Mouse (Mus musculus) gastrocnemius, postnatal 4 days (tissue): ENCODE measurements around the gene Sit1. TPM values are rescaled to one million over a fixed set of nuclear protein-coding genes. Genes with fewer than 3 reads are reported as not detected.
"Not testable (repeated sequence)": the region's sequence is repeated elsewhere in the genome, so short reads cannot be mapped to it uniquely, and the experiment has no call there.

Experiments used
- DNase-seq, 2 experiments: peaks; one replicate each; pipeline ENCODE4 v3.0.0; 2021 to 2022; ENCODE audit warnings: low spot score in 2 of 2, mixed read lengths in 2 of 2
- total RNA-seq, 2 experiments: library from RNA; stranded (reverse); gene quantifications; 2 replicates each; pipeline ENCODE4 v1.2.3; 2021

The Sit1 gene
- total RNA-seq, 2 experiments from 2014 or later, result not detected

GRCm38 (mm10) chr4:43499407-43500333 is 16.1 kb upstream of the Sit1 start, which contains the start of gene Arhgef39:
TSS of gene Arhgef39 (minus strand) at chr4:43499695.
- peak; percentile 69 to 85 for DNase-seq

GRCm38 (mm10) chr4:43498983-43499382 is 15.4 kb upstream of the Sit1 start:
- no peak for DNase-seq

- DNase-seq, result no peak
These were observed 14.4 kb upstream of the Sit1 start for GRCm38 (mm10) chr4:43497946-43498345.

- no peak for DNase-seq
These were observed 13.9 kb upstream of the Sit1 start for GRCm38 (mm10) chr4:43497405-43497804.

GRCm38 (mm10) chr4:43496587-43496986 is 13.1 kb upstream of the Sit1 start:
- DNase-seq, result no peak

- DNase-seq, result no peak
These were observed 10.3 kb upstream of the Sit1 start for GRCm38 (mm10) chr4:43493846-43494240.

- DNase-seq, result peak; percentile 94 to 96
These were observed 9.8 kb upstream of the Sit1 start for GRCm38 (mm10) chr4:43493186-43493845.

- peak; percentile 72 to 86 for DNase-seq
These were observed 9.3 kb upstream of the Sit1 start, which contains the start of gene Ccdc107 for GRCm38 (mm10) chr4:43492821-43493185. TSS of gene Ccdc107 (plus strand) at chr4:43492900.

GRCm38 (mm10) chr4:43492101-43492820 is 8.7 kb upstream of the Sit1 start:
- DNase-seq, result no peak

GRCm38 (mm10) chr4:43490801-43491200 is 7.3 kb upstream of the Sit1 start:
- DNase-seq, result no peak

- no peak for DNase-seq
These were observed 6.1 kb upstream of the Sit1 start for GRCm38 (mm10) chr4:43489611-43490010.

GRCm38 (mm10) chr4:43485666-43486065 is 2.1 kb upstream of the Sit1 start:
- not testable (repeated sequence) for DNase-seq

GRCm38 (mm10) chr4:43482591-43482990 is 943 bp downstream of the Sit1 start:
- DNase-seq, result peak in 1 of 2 experiments; percentile 10

GRCm38 (mm10) chr4:43481894-43482456 is 1.6 kb downstream of the Sit1 start:
- no peak for DNase-seq

- DNase-seq, result no peak
These were observed 2.5 kb downstream of the Sit1 start for GRCm38 (mm10) chr4:43480985-43481384.

GRCm38 (mm10) chr4:43478906-43479832 is 4.4 kb downstream of the Sit1 start:
- DNase-seq, result peak; percentile 59 to 84

GRCm38 (mm10) chr4:43478534-43478858 is 5.0 kb downstream of the Sit1 start:
- DNase-seq, result no peak

- peak; percentile 72 to 83 for DNase-seq
These were observed 5.5 kb downstream of the Sit1 start for GRCm38 (mm10) chr4:43477857-43478533.

GRCm38 (mm10) chr4:43476604-43477003 is 6.9 kb downstream of the Sit1 start:
- no peak for DNase-seq

- DNase-seq, result no peak
These were observed 9.9 kb downstream of the Sit1 start for GRCm38 (mm10) chr4:43473636-43474035.
